Mouse (Mus musculus) erythroblast, adult 5-6 weeks (primary cell): ENCODE measurements around the gene Dnajb14. TPM values are rescaled to one million over a fixed set of nuclear protein-coding genes. Genes with fewer than 3 reads are reported as not detected.
"Not testable (repeated sequence)": the region's sequence is repeated elsewhere in the genome, so short reads cannot be mapped to it uniquely, and the experiment has no call there.

Source experiments
- ATAC-seq: replicated peaks from 2 replicates; pipeline ENCODE4 v1.8.0; 2016; ENCODE audit warnings: moderate number of reproducible peaks, mild to moderate bottlenecking, moderate TSS enrichment, inconsistent platforms; ENCODE audit not compliant: poor library complexity, low FRiP score, severe bottlenecking
- total RNA-seq, 2 experiments: library from RNA; stranded (forward) in 1 of 2; stranded (reverse) in 1 of 2; fragments of 150-400 nt in 1 of 2; fragments of 200-764, 138-1000 nt in 1 of 2; gene quantifications; 2 replicates each; pipeline versions ENCODE4 v1.2.3 to v1.2.4; 2015 to 2017; ENCODE audit warnings: low replicate concordance in 2 of 2

Dnajb14 gene
- total RNA-seq, 2 experiments from 2014 or later = 3.7 TPM

GRCm38 (mm10) chr3:137950191-137950885 is 82.9 kb downstream of the Dnajb14 start:
- ATAC-seq = no peak

- ATAC-seq = not testable (repeated sequence)
These were observed 83.8 kb downstream of the Dnajb14 start for GRCm38 (mm10) chr3:137951302-137951701.

GRCm38 (mm10) chr3:137951819-137952218 is 84.3 kb downstream of the Dnajb14 start:
- ATAC-seq = peak; percentile 68

GRCm38 (mm10) chr3:137952225-137952913 is 84.9 kb downstream of the Dnajb14 start:
- ATAC-seq = peak; percentile 66

GRCm38 (mm10) chr3:137952914-137953880 is 85.7 kb downstream of the Dnajb14 start:
- peak; percentile 56 for ATAC-seq

- ATAC-seq = no peak
These were observed 86.9 kb downstream of the Dnajb14 start for GRCm38 (mm10) chr3:137954256-137954916.

GRCm38 (mm10) chr3:137955560-137956081 is 88.1 kb downstream of the Dnajb14 start:
- peak; percentile 26; the same call in 1 of the 2 replicates for ATAC-seq

- peak; percentile 82 for ATAC-seq
These were observed 90.4 kb downstream of the Dnajb14 start for GRCm38 (mm10) chr3:137957864-137958263.

- ATAC-seq = no peak
These were observed 90.9 kb downstream of the Dnajb14 start for GRCm38 (mm10) chr3:137958352-137958751.

GRCm38 (mm10) chr3:137959456-137959855 is 92.0 kb downstream of the Dnajb14 start:
- no peak for ATAC-seq

GRCm38 (mm10) chr3:137961736-137962385 is 94.4 kb downstream of the Dnajb14 start:
- ATAC-seq = peak; percentile 75

GRCm38 (mm10) chr3:137963508-137963907 is 96.0 kb downstream of the Dnajb14 start:
- ATAC-seq = no peak

GRCm38 (mm10) chr3:137964014-137964413 is 96.5 kb downstream of the Dnajb14 start:
- ATAC-seq = not testable (repeated sequence)

Other genes with a start within 250 kb of the Dnajb14 start
- not detected in 2 replicates for gene Ddit4l, start 246.1 kb upstream of the Dnajb14 start, total RNA-seq (2015; ENCODE audit: low replicate concordance)
- gene Ddit4l, start 246.1 kb upstream of the Dnajb14 start, total RNA-seq (2017; ENCODE audit: low replicate concordance) = not detected in 2 replicates
- not detected in 2 replicates for gene Gm21962, start 196.2 kb upstream of the Dnajb14 start, total RNA-seq (2015; ENCODE audit: low replicate concordance)
- not detected in 2 replicates for gene Gm21962, start 196.2 kb upstream of the Dnajb14 start, total RNA-seq (2017; ENCODE audit: low replicate concordance)
- gene H2afz, start 3.2 kb upstream of the Dnajb14 start, total RNA-seq (2015; ENCODE audit: low replicate concordance) = 505 TPM in 2 replicates
- gene H2afz, start 3.2 kb upstream of the Dnajb14 start, total RNA-seq (2017; ENCODE audit: low replicate concordance) = 376 and 479 TPM in 2 replicates
- gene Lamtor3, start 50.8 kb downstream of the Dnajb14 start, total RNA-seq (2015; ENCODE audit: low replicate concordance) = 31.6 and 47.8 TPM in 2 replicates
- 45.0 and 49.3 TPM in 2 replicates for gene Lamtor3, start 50.8 kb downstream of the Dnajb14 start, total RNA-seq (2017; ENCODE audit: low replicate concordance)
- gene Dapp1, start 113.9 kb downstream of the Dnajb14 start, total RNA-seq (2015; ENCODE audit: low replicate concordance) = 18.3 and 27.6 TPM in 2 replicates
- 21.5 and 34.1 TPM in 2 replicates for gene Dapp1, start 113.9 kb downstream of the Dnajb14 start, total RNA-seq (2017; ENCODE audit: low replicate concordance)
- gene 1110002E22Rik, start 197.4 kb downstream of the Dnajb14 start, total RNA-seq (2015; ENCODE audit: low replicate concordance) = not detected in 2 replicates
- not detected in 2 replicates for gene 1110002E22Rik, start 197.4 kb downstream of the Dnajb14 start, total RNA-seq (2017; ENCODE audit: low replicate concordance)
- gene Gm5105, start 199.7 kb downstream of the Dnajb14 start, total RNA-seq (2015; ENCODE audit: low replicate concordance) = not detected in 2 replicates
- gene Gm5105, start 199.7 kb downstream of the Dnajb14 start, total RNA-seq (2017; ENCODE audit: low replicate concordance) = not detected in 2 replicates